Mouse (Mus musculus): ENCODE measurements around the gene Def6. TPM values are rescaled to one million over a fixed set of nuclear protein-coding genes. Genes with fewer than 3 reads are reported as not detected.

Def6 gene
- polyA plus RNA-seq, 1 experiment from 2014 or later: 11.4 TPM

DNA sequence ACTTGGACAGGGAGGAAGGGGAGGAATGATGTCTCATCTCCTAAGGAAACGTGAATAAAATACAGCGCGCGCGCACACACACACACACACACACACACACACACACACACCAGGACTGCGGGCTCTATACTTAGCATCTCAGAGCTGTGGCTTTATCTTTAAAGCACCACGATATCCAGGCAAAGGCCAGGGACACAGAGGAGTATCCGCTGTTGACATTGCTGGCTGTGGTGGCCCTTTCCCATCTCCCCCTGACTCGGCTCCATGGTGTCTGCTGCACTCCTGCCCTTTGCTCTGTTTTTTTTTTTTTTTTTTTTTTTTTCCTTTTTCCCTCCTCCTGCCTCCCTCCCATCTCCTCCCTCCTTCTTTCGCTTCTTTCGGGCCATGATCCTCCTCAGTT lies 54.2 kb downstream of the Def6 start:
- 72% methylated on average over 11 of the region's 11 CpGs for WGBS
- no peaks in the 10 kb centered on the region for H3K9me3 ChIP-seq (ENCODE audit: control insufficient read depth, low read length)

DNA sequence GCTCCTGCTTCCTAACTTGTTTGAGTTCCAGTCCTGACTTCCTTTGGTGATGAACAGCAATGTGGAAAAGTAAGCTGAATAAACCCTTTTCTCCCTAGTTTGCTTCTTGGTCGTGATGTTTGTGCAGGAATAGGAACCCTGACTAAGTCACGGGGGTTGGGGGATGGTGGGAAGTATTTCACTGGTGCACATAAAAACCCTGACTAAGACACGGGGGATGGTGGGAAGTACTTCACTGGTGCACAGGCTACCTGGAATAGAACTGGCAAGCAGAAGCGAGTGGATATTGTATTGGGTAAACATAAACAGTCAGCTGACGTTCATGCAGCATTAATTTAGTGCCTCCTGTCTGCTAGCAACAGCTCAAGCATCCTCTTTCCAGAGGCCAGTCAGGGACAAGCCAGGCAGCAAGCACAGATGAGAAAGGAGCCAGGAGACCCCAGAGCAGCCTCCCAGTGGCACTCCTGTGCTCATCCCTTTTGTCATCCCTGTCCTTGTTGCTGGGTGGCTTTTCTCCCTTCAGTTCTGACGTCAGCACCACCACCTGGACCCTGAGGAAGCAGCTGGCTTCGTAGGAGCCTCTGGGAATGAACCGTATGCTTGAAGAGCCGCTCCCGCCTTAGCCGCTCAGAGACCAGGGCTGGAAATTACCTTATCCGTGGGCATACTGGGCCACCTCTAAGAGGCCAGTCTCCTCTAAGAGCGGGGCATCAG lies 55.8 kb downstream of the Def6 start:
- Histone ChIP-seq H3K27ac (replicated peaks) (no peak overlapping the region), H3K4me3 (ENCODE audit: low read depth, low read length) (no peak overlapping the region), H3K27me3 (ENCODE audit: control insufficient read depth, insufficient read depth, low read length) (no peaks in the 10 kb centered on the region), H3K9ac (ENCODE audit: low read length) (no peak overlapping the region), H3K36me3 (ENCODE audit: control insufficient read depth, insufficient read depth, low read length) (no peaks in the 10 kb centered on the region; the same call in 1 of the 2 replicates), H3K4me1 (replicated peaks; ENCODE audit: control insufficient read depth, insufficient read depth) (peaks cover 4% of the 10 kb centered on the region; the same call in 1 of the 2 replicates), H3K4me2 (replicated peaks; ENCODE audit: low read depth) (no peak overlapping the region), H3K9me3 (ENCODE audit: control insufficient read depth, low read length) (no peaks in the 10 kb centered on the region)
- DNase-seq (ENCODE audit: low spot score) (no peak), ATAC-seq (ENCODE audit: low FRiP score, low TSS enrichment) (no peak)
- 0 out of 2 replicates have a peak, but pooled peaks have one; percentile 8 for TF ChIP-seq CTCF (IDR thresholded peaks at IDR 0.05; ENCODE audit: low read depth)
- no peak for TF ChIP-seq EP300 (optimal IDR thresholded peaks at IDR 0.05)
- 58% methylated on average over 13 of the region's 13 CpGs for WGBS

More for the DNA sequence above, 54.2 kb downstream of the Def6 start:
- Histone ChIP-seq H3K9ac (ENCODE audit: low read length) (no peak overlapping the region), H3K4me2 (replicated peaks; ENCODE audit: low read depth) (no peak overlapping the region), H3K4me1 (replicated peaks; ENCODE audit: control insufficient read depth, insufficient read depth) (peaks cover 4% of the 10 kb centered on the region; the same call in 1 of the 2 replicates), H3K27ac (replicated peaks) (no peak overlapping the region), H3K36me3 (ENCODE audit: control insufficient read depth, insufficient read depth, low read length) (no peaks in the 10 kb centered on the region; the same call in 1 of the 2 replicates), H3K4me3 (ENCODE audit: low read depth, low read length) (no peak overlapping the region), H3K27me3 (ENCODE audit: control insufficient read depth, insufficient read depth, low read length) (no peaks in the 10 kb centered on the region)
- no peak for TF ChIP-seq CTCF (IDR thresholded peaks at IDR 0.05; ENCODE audit: low read depth)
- no peak for DNase-seq (ENCODE audit: low spot score)
- ATAC-seq (ENCODE audit: low FRiP score, low TSS enrichment): no peak

DNA sequence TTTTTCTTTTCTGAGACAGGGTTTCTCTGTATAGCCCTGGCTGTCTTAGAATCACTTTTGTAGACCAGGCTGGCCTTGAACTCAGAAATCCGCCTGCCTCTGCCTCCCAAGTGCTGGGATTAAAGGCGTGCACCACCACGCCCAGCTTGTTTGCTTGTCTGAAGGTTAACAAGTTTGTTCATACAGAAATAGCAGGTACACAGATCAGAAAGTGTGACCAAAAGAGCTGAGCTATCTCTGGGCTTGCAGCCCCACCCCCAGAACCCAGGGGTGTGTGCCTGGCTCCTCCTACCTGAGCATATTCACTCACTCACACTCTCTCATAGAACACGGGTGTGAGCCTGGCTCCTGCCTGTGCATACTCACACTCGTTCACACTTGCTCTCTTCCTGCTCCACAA lies 59.7 kb downstream of the Def6 start:
- H3K4me1 ChIP-seq (replicated peaks; ENCODE audit: control insufficient read depth, insufficient read depth): peaks cover 9% of the 10 kb centered on the region; the same call in 1 of the 2 replicates
- ATAC-seq (ENCODE audit: low FRiP score, low TSS enrichment): no peak
- TF ChIP-seq CTCF (IDR thresholded peaks at IDR 0.05; ENCODE audit: low read depth) (no peak), EP300 (optimal IDR thresholded peaks at IDR 0.05) (no peak)
- no peak overlapping the region for H3K9ac ChIP-seq (ENCODE audit: low read length)
- DNase-seq (ENCODE audit: low spot score): no peak
- 82% methylated on average over 5 of the region's 5 CpGs for WGBS
- no peak overlapping the region for H3K4me3 ChIP-seq (ENCODE audit: low read depth, low read length)
- no peaks in the 10 kb centered on the region for H3K36me3 ChIP-seq (ENCODE audit: control insufficient read depth, insufficient read depth, low read length)
- no peak overlapping the region for H3K4me2 ChIP-seq (replicated peaks; ENCODE audit: low read depth)
- H3K27ac ChIP-seq (replicated peaks): no peak overlapping the region
- no peaks in the 10 kb centered on the region for H3K9me3 ChIP-seq (ENCODE audit: control insufficient read depth, low read length)
- H3K27me3 ChIP-seq (ENCODE audit: control insufficient read depth, insufficient read depth, low read length): no peaks in the 10 kb centered on the region

DNA sequence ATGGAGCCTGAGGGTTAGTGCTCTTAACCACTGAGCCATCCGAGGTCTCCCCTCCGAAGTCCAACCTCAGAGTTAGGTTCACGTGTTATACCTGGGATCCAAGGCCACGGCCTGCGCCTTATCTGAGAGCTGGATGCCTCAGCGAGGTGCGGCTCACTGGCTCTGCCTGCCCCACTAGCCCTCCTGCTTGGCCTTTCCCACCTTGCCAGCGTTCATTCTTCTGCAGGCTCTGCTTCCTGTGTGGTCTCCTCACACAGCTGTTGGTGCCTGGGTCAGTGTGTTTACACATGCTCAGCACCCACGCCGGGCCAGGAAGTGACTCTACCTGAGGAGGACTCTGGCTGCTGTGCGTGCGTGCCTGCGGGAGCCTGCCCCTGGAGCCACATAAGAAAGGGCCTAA lies 62.6 kb downstream of the Def6 start:
- Histone ChIP-seq H3K27ac (replicated peaks) (peak overlapping the region; percentile 93), H3K4me2 (replicated peaks; ENCODE audit: low read depth) (no peak overlapping the region), H3K9me3 (ENCODE audit: control insufficient read depth, low read length) (no peaks in the 10 kb centered on the region), H3K36me3 (ENCODE audit: control insufficient read depth, insufficient read depth, low read length) (no peaks in the 10 kb centered on the region), H3K4me1 (replicated peaks; ENCODE audit: control insufficient read depth, insufficient read depth) (peaks cover 5% of the 10 kb centered on the region; the same call in 1 of the 2 replicates), H3K4me3 (ENCODE audit: low read depth, low read length) (no peak overlapping the region), H3K9ac (ENCODE audit: low read length) (no peak overlapping the region), H3K27me3 (ENCODE audit: control insufficient read depth, insufficient read depth, low read length) (no peaks in the 10 kb centered on the region)
- TF ChIP-seq CTCF (IDR thresholded peaks at IDR 0.05; ENCODE audit: low read depth) (no peak), EP300 (optimal IDR thresholded peaks at IDR 0.05) (no peak)
- ATAC-seq (ENCODE audit: low FRiP score, low TSS enrichment): peak; percentile 63
- WGBS: 37% methylated on average over 13 of the region's 13 CpGs
- peak; percentile 79 for DNase-seq (ENCODE audit: low spot score)

DNA sequence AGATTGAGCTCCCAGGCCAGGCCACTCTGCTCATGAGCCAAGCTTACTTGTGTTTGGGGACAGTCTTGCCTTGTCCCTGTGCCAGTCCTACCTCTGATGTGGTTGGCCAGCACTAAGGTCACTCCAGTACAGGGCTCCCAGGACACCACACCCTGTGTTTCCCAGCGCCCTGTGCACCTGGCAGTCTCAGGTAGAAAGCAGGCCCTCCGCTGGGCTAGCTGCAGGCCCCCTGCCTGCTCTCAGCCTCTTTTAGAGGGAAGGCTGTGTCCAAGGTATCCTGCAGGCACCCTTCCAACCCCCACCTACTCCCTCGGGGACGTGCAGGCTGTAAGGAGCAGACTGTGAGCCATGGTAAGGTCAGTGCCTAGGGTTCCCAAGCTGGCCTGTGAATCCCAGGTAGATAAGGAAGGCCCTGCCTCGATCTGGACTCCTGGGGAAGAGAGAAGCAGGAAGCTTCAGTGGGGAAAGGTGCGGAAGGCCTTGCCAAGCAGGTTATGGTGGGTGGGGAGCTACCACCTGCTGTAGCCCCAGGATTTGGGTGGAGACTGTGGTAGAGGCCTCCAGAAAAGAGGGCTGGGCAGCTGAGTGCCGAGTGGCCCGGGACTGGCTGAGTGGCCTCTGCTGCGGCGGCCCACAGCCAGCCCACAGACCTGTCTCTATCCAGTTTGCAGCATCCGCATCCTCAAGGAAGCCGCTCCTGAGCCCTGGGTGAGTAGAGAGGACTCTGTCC lies 64.1 kb downstream of the Def6 start:
- ATAC-seq (ENCODE audit: low FRiP score, low TSS enrichment) (peak; percentile 83), DNase-seq (ENCODE audit: low spot score) (peak; percentile 87)
- peak overlapping the region; percentile 22; the same call in 1 of the 2 replicates for H3K4me3 ChIP-seq (ENCODE audit: low read depth, low read length)
- no peak for TF ChIP-seq EP300 (optimal IDR thresholded peaks at IDR 0.05)
- TF ChIP-seq CTCF (IDR thresholded peaks at IDR 0.05; ENCODE audit: low read depth): no peak
- H3K9me3 ChIP-seq (ENCODE audit: control insufficient read depth, low read length): no peaks in the 10 kb centered on the region
- peaks cover 5% of the 10 kb centered on the region; the same call in 1 of the 2 replicates for H3K4me1 ChIP-seq (replicated peaks; ENCODE audit: control insufficient read depth, insufficient read depth)
- 58% methylated on average over 11 of the region's 12 CpGs for WGBS
- peak overlapping the region; percentile 47 for H3K4me2 ChIP-seq (replicated peaks; ENCODE audit: low read depth)
- no peaks in the 10 kb centered on the region for H3K36me3 ChIP-seq (ENCODE audit: control insufficient read depth, insufficient read depth, low read length)
- peak overlapping the region; percentile 61 for H3K9ac ChIP-seq (ENCODE audit: low read length)
- H3K27me3 ChIP-seq (ENCODE audit: control insufficient read depth, insufficient read depth, low read length): no peaks in the 10 kb centered on the region
- peak overlapping the region; percentile 93 for H3K27ac ChIP-seq (replicated peaks)
